Mouse (Mus musculus): ENCODE data around the gene Gstt3. TPM values are rescaled to one million over a fixed set of nuclear protein-coding genes. Genes with fewer than 3 reads are reported as not detected.

Gstt3 gene
- total and polyA plus RNA-seq, 3 experiments = 72.3 to 163 (median 109) TPM

DNA sequence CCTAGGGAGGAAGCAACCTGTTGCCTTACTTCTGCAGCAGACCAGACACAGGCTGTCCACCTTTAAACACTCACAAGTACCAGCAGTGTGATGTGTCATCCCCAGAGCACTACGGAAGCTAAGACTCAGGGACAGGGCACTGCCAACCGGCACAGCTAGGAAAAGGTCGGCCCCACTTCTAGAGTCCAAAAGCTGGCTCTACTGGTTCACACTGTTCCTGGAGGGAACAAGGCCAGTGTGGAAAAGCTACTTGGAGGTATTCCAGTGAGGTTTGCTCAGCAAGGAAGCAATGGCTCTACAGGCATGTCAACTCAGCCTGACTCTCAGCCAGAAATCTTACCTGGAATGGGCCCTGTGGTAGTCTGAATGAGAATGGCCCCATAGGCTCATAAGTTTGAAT, 40.3 kb downstream of the Gstt3 start:
- no peaks in the 10 kb centered on the region for H3K79me2 ChIP-seq (replicated peaks; ENCODE audit: control insufficient read depth, extremely low read depth, insufficient read depth, poor library complexity, severe bottlenecking)
- H3K27me3 ChIP-seq (replicated peaks) = no peaks in the 10 kb centered on the region
- in situ Hi-C loops (cut with MboI; ENCODE audit: low pct_ligation_motif_present, low pct_unique_long_range_greater_than_20kb, low sequenced_read_pairs) (loop anchor here (10.0 kb wide), 1 partner anchor 114 kb away; no protein-coding TSS in a partner anchor), dilution Hi-C loops (cut with MboI; ENCODE audit: extremely low pct_ligation_motif_present, extremely low pct_unique_long_range_greater_than_20kb, low sequenced_read_pairs) (no loop called here)
- no peak overlapping the region for H3K4me3 ChIP-seq (replicated peaks in 1 of 3; ENCODE audit: low read depth in 2 of 3, low read length in 2 of 3, poor library complexity in 1 of 3)
- TF ChIP-seq ZC3H11A (IDR thresholded peaks at IDR 0.05; ENCODE audit: low read depth, low read length) (no peak), SIN3A (IDR thresholded peaks at IDR 0.05; ENCODE audit: low read length) (no peak), JUN (IDR thresholded peaks at IDR 0.05; ENCODE audit: insufficient read depth, low read depth, low read length) (no peak), PAX5 (IDR thresholded peaks at IDR 0.05; ENCODE audit: low read length) (no peak), ZMIZ1 (IDR thresholded peaks at IDR 0.05; ENCODE audit: low read depth, low read length) (no peak), NELFE (IDR thresholded peaks at IDR 0.05; ENCODE audit: low read depth, low read length) (no peak), SMC3 (IDR thresholded peaks at IDR 0.05; ENCODE audit: low read depth, low read length) (no peak), MAFK (IDR thresholded peaks at IDR 0.05; ENCODE audit: insufficient replicate concordance, low read length) (no peak), E2F4 (IDR thresholded peaks at IDR 0.05; ENCODE audit: insufficient replicate concordance, low read depth, low read length) (no peak), RCOR1 (conservative IDR thresholded peaks at IDR 0.05; ENCODE audit: low read depth, low read length) (no peak), CTCF (conservative IDR thresholded peaks at IDR 0.05 in 1 of 2, IDR thresholded peaks at IDR 0.05 in 1 of 2; ENCODE audit: low read depth in 2 of 2, low read length in 2 of 2) (no peak), MXI1 (IDR thresholded peaks at IDR 0.05; ENCODE audit: low read depth, low read length) (no peak), POLR2A (IDR thresholded peaks at IDR 0.05; ENCODE audit: low read depth, low read length) (no peak), CHD1 (IDR thresholded peaks at IDR 0.05; ENCODE audit: low read depth, low read length) (no peak)
- no peaks in the 10 kb centered on the region for H3K9me3 ChIP-seq (replicated peaks; ENCODE audit: low read length)
- H3K9ac ChIP-seq (ENCODE audit: insufficient read depth, low read depth) = no peak overlapping the region
- no peaks in the 10 kb centered on the region for H3K4me1 ChIP-seq (ENCODE audit: control insufficient read depth in 1 of 2, insufficient read depth in 2 of 2)
- H3K4me2 ChIP-seq (ENCODE audit: insufficient read depth, low read depth, poor library complexity, severe bottlenecking) = no peak overlapping the region
- H3K27ac ChIP-seq (ENCODE audit: insufficient read depth, low read depth) = no peak overlapping the region
- no peak for DNase-seq (ENCODE audit: extremely low read depth)
- H3K36me3 ChIP-seq (replicated peaks in 1 of 2; ENCODE audit: control insufficient read depth in 1 of 2, insufficient read depth in 1 of 2, low read length in 1 of 2) = peaks cover 74 to 97% of the 10 kb centered on the region in 2 experiments

DNA sequence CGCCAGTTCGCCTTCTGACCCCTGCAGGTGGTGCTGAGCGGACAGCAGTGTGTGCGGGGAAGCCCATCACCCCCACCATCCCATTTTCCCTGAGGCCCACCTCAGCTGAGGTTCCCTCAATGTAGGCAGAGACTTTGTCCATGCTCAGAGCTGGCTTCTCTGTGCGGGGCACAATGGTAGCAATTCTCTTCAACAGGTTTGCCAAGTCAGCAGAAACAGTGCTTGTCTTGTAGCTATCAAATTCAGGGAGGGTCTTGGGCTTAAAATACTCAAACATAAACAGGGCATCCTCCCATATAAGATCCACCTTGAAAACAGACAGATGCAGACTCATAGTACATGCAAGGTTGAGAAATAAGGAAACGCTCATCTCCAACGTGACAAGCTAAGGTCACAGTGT, 55.8 kb downstream of the Gstt3 start:
- no peak overlapping the region for H3K4me2 ChIP-seq (ENCODE audit: insufficient read depth, low read depth, poor library complexity, severe bottlenecking)
- H3K9me3 ChIP-seq (replicated peaks; ENCODE audit: low read length) = no peaks in the 10 kb centered on the region
- no peak for DNase-seq (ENCODE audit: extremely low read depth)
- H3K9ac ChIP-seq (ENCODE audit: insufficient read depth, low read depth) = no peak overlapping the region
- no peak for TF ChIP-seq SIN3A (IDR thresholded peaks at IDR 0.05; ENCODE audit: low read length)
- TF ChIP-seq GABPA (IDR thresholded peaks at IDR 0.05; ENCODE audit: insufficient replicate concordance, low read depth, low read length) = no peak
- TF ChIP-seq ZC3H11A (IDR thresholded peaks at IDR 0.05; ENCODE audit: low read depth, low read length) = no peak
- peak; percentile 66; the same call in 1 of the 2 replicates for TF ChIP-seq MAFK (IDR thresholded peaks at IDR 0.05; ENCODE audit: insufficient replicate concordance, low read length)
- TF ChIP-seq RCOR1 (conservative IDR thresholded peaks at IDR 0.05; ENCODE audit: low read depth, low read length) = no peak
- no peak for TF ChIP-seq NELFE (IDR thresholded peaks at IDR 0.05; ENCODE audit: low read depth, low read length)
- no peaks in the 10 kb centered on the region for H3K27me3 ChIP-seq (replicated peaks)
- H3K4me1 ChIP-seq (ENCODE audit: control insufficient read depth in 1 of 2, insufficient read depth in 2 of 2) = no peaks in the 10 kb centered on the region
- in situ Hi-C loops (cut with MboI; ENCODE audit: low pct_ligation_motif_present, low pct_unique_long_range_greater_than_20kb, low sequenced_read_pairs) = no loop called here
- peaks cover 87 to 95% of the 10 kb centered on the region in 2 experiments for H3K36me3 ChIP-seq (replicated peaks in 1 of 2; ENCODE audit: control insufficient read depth in 1 of 2, insufficient read depth in 1 of 2, low read length in 1 of 2)
- no peak overlapping the region for H3K27ac ChIP-seq (ENCODE audit: insufficient read depth, low read depth)
- H3K79me2 ChIP-seq (replicated peaks; ENCODE audit: control insufficient read depth, extremely low read depth, insufficient read depth, poor library complexity, severe bottlenecking) = no peaks in the 10 kb centered on the region; the same call in 1 of the 2 replicates
- H3K4me3 ChIP-seq (replicated peaks in 1 of 3; ENCODE audit: low read depth in 2 of 3, low read length in 2 of 3, poor library complexity in 1 of 3) = no peak overlapping the region
- dilution Hi-C loops (cut with MboI; ENCODE audit: extremely low pct_ligation_motif_present, extremely low pct_unique_long_range_greater_than_20kb, low sequenced_read_pairs) = no loop called here

Other genes with a start within 250 kb of the Gstt3 start
- gene Lrrc75b, start 221.1 kb downstream of the Gstt3 start, total RNA-seq (2012; rRNA removed) = not detected in 2 replicates
- not detected in 2 replicates for gene Lrrc75b, start 221.1 kb downstream of the Gstt3 start, total RNA-seq (2014; rRNA removed)
- not detected in 2 replicates for gene Lrrc75b, start 221.1 kb downstream of the Gstt3 start, polyA plus RNA-seq (2012; ENCODE audit: insufficient read length, low read depth)
- 1.3 and 2.1 TPM in 2 replicates for gene Ggt1, start 219.8 kb downstream of the Gstt3 start, total RNA-seq (2012; rRNA removed)
- gene Ggt1, start 219.8 kb downstream of the Gstt3 start, total RNA-seq (2014; rRNA removed) = 0.68 and 1.3 TPM in 2 replicates
- 2.0 and 3.8 TPM in 2 replicates for gene Ggt1, start 219.8 kb downstream of the Gstt3 start, polyA plus RNA-seq (2012; ENCODE audit: insufficient read length, low read depth)
- gene Ggt5, start 192.1 kb downstream of the Gstt3 start, total RNA-seq (2012; rRNA removed) = not detected in 2 replicates
- gene Ggt5, start 192.1 kb downstream of the Gstt3 start, total RNA-seq (2014; rRNA removed) = not detected in 2 replicates
- not detected in 2 replicates for gene Ggt5, start 192.1 kb downstream of the Gstt3 start, polyA plus RNA-seq (2012; ENCODE audit: insufficient read length, low read depth)
- 0.51 and 0.63 TPM in 2 replicates for gene Susd2, start 137.4 kb downstream of the Gstt3 start, total RNA-seq (2012; rRNA removed)
- gene Susd2, start 137.4 kb downstream of the Gstt3 start, total RNA-seq (2014; rRNA removed) = 0.66 and 0.70 TPM in 2 replicates
- gene Susd2, start 137.4 kb downstream of the Gstt3 start, polyA plus RNA-seq (2012; ENCODE audit: insufficient read length, low read depth) = 2.9 and 3.0 TPM in 2 replicates
- 29.0 and 35.8 TPM in 2 replicates for gene Cabin1, start 17.1 kb downstream of the Gstt3 start, total RNA-seq (2012; rRNA removed)
- 11.8 and 12.0 TPM in 2 replicates for gene Cabin1, start 17.1 kb downstream of the Gstt3 start, total RNA-seq (2014; rRNA removed)
- gene Cabin1, start 17.1 kb downstream of the Gstt3 start, polyA plus RNA-seq (2012; ENCODE audit: insufficient read length, low read depth) = 38.9 and 46.0 TPM in 2 replicates
- 229 and 390 TPM in 2 replicates for gene Ddt, start 8.0 kb downstream of the Gstt3 start, total RNA-seq (2012; rRNA removed)
- 766 and 869 TPM in 2 replicates for gene Ddt, start 8.0 kb downstream of the Gstt3 start, total RNA-seq (2014; rRNA removed)
- gene Ddt, start 8.0 kb downstream of the Gstt3 start, polyA plus RNA-seq (2012; ENCODE audit: insufficient read length, low read depth) = 599 and 608 TPM in 2 replicates
- 0.42 and 0.68 TPM in 2 replicates for gene Gm20441, start 460 bp downstream of the Gstt3 start, total RNA-seq (2012; rRNA removed)
- gene Gm20441, start 460 bp downstream of the Gstt3 start, total RNA-seq (2014; rRNA removed) = 0.55 TPM in 1 of 2 replicates, not detected in the other
- gene Gm20441, start 460 bp downstream of the Gstt3 start, polyA plus RNA-seq (2012; ENCODE audit: insufficient read length, low read depth) = not detected in 2 replicates
- gene Gstt1, start 17.2 kb upstream of the Gstt3 start, total RNA-seq (2012; rRNA removed) = 50.9 and 58.1 TPM in 2 replicates
- 2.4 and 2.9 TPM in 2 replicates for gene Gstt1, start 17.2 kb upstream of the Gstt3 start, total RNA-seq (2014; rRNA removed)
- 4.5 and 6.2 TPM in 2 replicates for gene Gstt1, start 17.2 kb upstream of the Gstt3 start, polyA plus RNA-seq (2012; ENCODE audit: insufficient read length, low read depth)
- 0.17 and 0.21 TPM in 2 replicates for gene Gstt4, start 41.1 kb upstream of the Gstt3 start, total RNA-seq (2012; rRNA removed)
- gene Gstt4, start 41.1 kb upstream of the Gstt3 start, total RNA-seq (2014; rRNA removed) = 0.42 and 0.45 TPM in 2 replicates
- 0.80 and 0.94 TPM in 2 replicates for gene Gstt4, start 41.1 kb upstream of the Gstt3 start, polyA plus RNA-seq (2012; ENCODE audit: insufficient read length, low read depth)
- gene Gstt2, start 56.0 kb upstream of the Gstt3 start, total RNA-seq (2012; rRNA removed) = 126 and 201 TPM in 2 replicates
- gene Gstt2, start 56.0 kb upstream of the Gstt3 start, total RNA-seq (2014; rRNA removed) = 192 and 197 TPM in 2 replicates
- 253 and 304 TPM in 2 replicates for gene Gstt2, start 56.0 kb upstream of the Gstt3 start, polyA plus RNA-seq (2012; ENCODE audit: insufficient read length, low read depth)
- 1,561 and 2,151 TPM in 2 replicates for gene Mif, start 78.8 kb upstream of the Gstt3 start, total RNA-seq (2012; rRNA removed)
- 1,037 and 1,217 TPM in 2 replicates for gene Mif, start 78.8 kb upstream of the Gstt3 start, total RNA-seq (2014; rRNA removed)
- gene Mif, start 78.8 kb upstream of the Gstt3 start, polyA plus RNA-seq (2012; ENCODE audit: insufficient read length, low read depth) = 1,853 and 2,072 TPM in 2 replicates
- gene Derl3, start 112.0 kb upstream of the Gstt3 start, total RNA-seq (2012; rRNA removed) = 13.1 and 20.4 TPM in 2 replicates
- gene Derl3, start 112.0 kb upstream of the Gstt3 start, total RNA-seq (2014; rRNA removed) = 33.9 and 36.6 TPM in 2 replicates
- 28.9 and 36.2 TPM in 2 replicates for gene Derl3, start 112.0 kb upstream of the Gstt3 start, polyA plus RNA-seq (2012; ENCODE audit: insufficient read length, low read depth)
- gene Smarcb1, start 140.2 kb upstream of the Gstt3 start, total RNA-seq (2012; rRNA removed) = 94.9 and 101 TPM in 2 replicates
- gene Smarcb1, start 140.2 kb upstream of the Gstt3 start, total RNA-seq (2014; rRNA removed) = 76.2 and 82.3 TPM in 2 replicates
- 95.6 and 96.0 TPM in 2 replicates for gene Smarcb1, start 140.2 kb upstream of the Gstt3 start, polyA plus RNA-seq (2012; ENCODE audit: insufficient read length, low read depth)
- gene Chchd10, start 151.7 kb upstream of the Gstt3 start, total RNA-seq (2012; rRNA removed) = 243 and 254 TPM in 2 replicates
- gene Chchd10, start 151.7 kb upstream of the Gstt3 start, total RNA-seq (2014; rRNA removed) = 119 and 147 TPM in 2 replicates
- 412 and 540 TPM in 2 replicates for gene Chchd10, start 151.7 kb upstream of the Gstt3 start, polyA plus RNA-seq (2012; ENCODE audit: insufficient read length, low read depth)
- 0.76 and 1.1 TPM in 2 replicates for gene Mmp11, start 155.1 kb upstream of the Gstt3 start, total RNA-seq (2012; rRNA removed)
- gene Mmp11, start 155.1 kb upstream of the Gstt3 start, total RNA-seq (2014; rRNA removed) = not detected in 2 replicates
- 0.56 and 0.99 TPM in 2 replicates for gene Mmp11, start 155.1 kb upstream of the Gstt3 start, polyA plus RNA-seq (2012; ENCODE audit: insufficient read length, low read depth)
- gene Gm867, start 159.3 kb upstream of the Gstt3 start, total RNA-seq (2012; rRNA removed) = 0.21 and 0.42 TPM in 2 replicates
- gene Gm867, start 159.3 kb upstream of the Gstt3 start, total RNA-seq (2014; rRNA removed) = not detected in 2 replicates
- gene Gm867, start 159.3 kb upstream of the Gstt3 start, polyA plus RNA-seq (2012; ENCODE audit: insufficient read length, low read depth) = 2.6 and 3.5 TPM in 2 replicates
- gene Vpreb3, start 161.6 kb upstream of the Gstt3 start, total RNA-seq (2012; rRNA removed) = 35.6 and 51.5 TPM in 2 replicates
- 66.3 and 90.1 TPM in 2 replicates for gene Vpreb3, start 161.6 kb upstream of the Gstt3 start, total RNA-seq (2014; rRNA removed)
- 104 and 135 TPM in 2 replicates for gene Vpreb3, start 161.6 kb upstream of the Gstt3 start, polyA plus RNA-seq (2012; ENCODE audit: insufficient read length, low read depth)
- 0.84 and 1.6 TPM in 2 replicates for gene Gm5134, start 173.1 kb upstream of the Gstt3 start, total RNA-seq (2012; rRNA removed)
- gene Gm5134, start 173.1 kb upstream of the Gstt3 start, total RNA-seq (2014; rRNA removed) = 0.40 and 0.45 TPM in 2 replicates
- gene Gm5134, start 173.1 kb upstream of the Gstt3 start, polyA plus RNA-seq (2012; ENCODE audit: insufficient read length, low read depth) = 0.34 and 1.0 TPM in 2 replicates